Mouse (Mus musculus): ENCODE results near the gene Gm9573. TPM values are rescaled to one million over a fixed set of nuclear protein-coding genes. Genes with fewer than 3 reads are reported as not detected.

Gm9573 gene
- total and polyA plus RNA-seq, 2 experiments from 2014 or later, result not detected

GRCm38 (mm10) chr17:35667334-35668065 is 41.1 kb upstream of the Gm9573 start, which contains the start of gene Vars2:
Gene Vars2, minus strand, starts transcription at chr17:35667592.
- peak; percentile 91 for ATAC-seq (ENCODE audit: low FRiP score)
- under 1% methylated on average over 61 of the region's 61 CpGs for WGBS
- no peak for TF ChIP-seq CTCF (IDR thresholded peaks at IDR 0.05)

GRCm38 (mm10) chr17:35666851-35667256 is 40.4 kb upstream of the Gm9573 start:
- Histone ChIP-seq H3K27me3 (ENCODE audit: insufficient read depth, low read length) (no peaks in the 10 kb centered on the region), H3K9ac (replicated peaks; ENCODE audit: low read length, poor library complexity, severe bottlenecking) (peak overlapping the region; percentile 58), H3K27ac (ENCODE audit: low read depth, low read length) (peak overlapping the region; percentile 80), H3K4me2 (ENCODE audit: low read depth, low read length, poor library complexity, severe bottlenecking) (peak overlapping the region; percentile 79), H3K4me1 (ENCODE audit: insufficient read depth, low read length) (0 out of 2 replicates have a peak, but pooled peaks cover 4% of the 10 kb centered on the region), H3K9me3 (ENCODE audit: low read length) (no peaks in the 10 kb centered on the region), H3K36me3 (ENCODE audit: insufficient read depth, low read length) (peaks cover 23% of the 10 kb centered on the region), H3K4me3 (ENCODE audit: low read depth, low read length) (peak overlapping the region; percentile 51)
- peak; percentile 47 for DNase-seq (ENCODE audit: low spot score)
- peak; percentile 64 for ATAC-seq (ENCODE audit: low FRiP score)
- 3% methylated on average over 13 of the region's 13 CpGs for WGBS
- TF ChIP-seq CTCF (IDR thresholded peaks at IDR 0.05), result peak; percentile 7

More at GRCm38 (mm10) chr17:35667334-35668065, 41.1 kb upstream of the Gm9573 start, which contains the start of gene Vars2:
- Histone ChIP-seq H3K36me3 (ENCODE audit: insufficient read depth, low read length) (peaks cover 22% of the 10 kb centered on the region), H3K27ac (ENCODE audit: low read depth, low read length) (peak within 1 kb of the TSS; percentile 80), H3K27me3 (ENCODE audit: insufficient read depth, low read length) (no peaks in the 10 kb centered on the region), H3K4me3 (ENCODE audit: low read depth, low read length) (peak within 1 kb of the TSS; percentile 51), H3K4me2 (ENCODE audit: low read depth, low read length, poor library complexity, severe bottlenecking) (peak within 1 kb of the TSS; percentile 79), H3K4me1 (ENCODE audit: insufficient read depth, low read length) (0 out of 2 replicates have a peak, but pooled peaks cover 4% of the 10 kb centered on the region), H3K9me3 (ENCODE audit: low read length) (no peaks in the 10 kb centered on the region), H3K9ac (replicated peaks; ENCODE audit: low read length, poor library complexity, severe bottlenecking) (peak within 1 kb of the TSS; percentile 58)
- DNase-seq (ENCODE audit: low spot score), result peak; percentile 96

DNA sequence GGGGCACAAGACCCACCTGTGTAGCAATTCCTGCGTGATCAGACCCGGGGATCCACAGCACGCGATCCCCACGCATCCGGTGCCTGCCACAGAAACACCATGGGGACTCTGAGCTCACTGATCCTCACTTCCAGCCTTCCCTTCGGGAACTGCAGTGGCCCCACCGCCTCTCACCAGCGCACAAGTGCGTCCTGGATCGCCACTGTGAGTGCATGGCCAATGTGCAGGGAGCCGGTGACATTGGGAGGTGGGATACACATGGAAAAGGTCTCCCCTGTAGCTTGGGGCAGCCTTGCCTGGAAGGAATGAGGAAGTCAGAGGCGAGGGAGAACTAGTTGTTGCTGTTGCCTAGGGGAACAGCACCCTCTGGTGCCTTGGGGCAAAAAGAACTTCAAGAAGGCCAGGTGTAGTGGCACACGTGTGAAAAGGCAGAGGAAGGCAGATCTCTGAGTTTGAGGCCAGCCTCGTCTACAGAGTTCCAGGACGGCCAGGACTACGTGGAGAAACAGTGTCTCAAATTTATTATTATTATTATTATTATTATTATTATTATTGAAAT is 39.6 kb upstream of the Gm9573 start:
- Histone ChIP-seq H3K4me1 (ENCODE audit: insufficient read depth, low read length) (0 out of 2 replicates have a peak, but pooled peaks cover 4% of the 10 kb centered on the region), H3K9me3 (ENCODE audit: low read length) (no peaks in the 10 kb centered on the region), H3K4me2 (ENCODE audit: low read depth, low read length, poor library complexity, severe bottlenecking) (no peak overlapping the region), H3K27me3 (ENCODE audit: insufficient read depth, low read length) (no peaks in the 10 kb centered on the region), H3K9ac (replicated peaks; ENCODE audit: low read length, poor library complexity, severe bottlenecking) (no peak overlapping the region), H3K4me3 (ENCODE audit: low read depth, low read length) (no peak overlapping the region), H3K36me3 (ENCODE audit: insufficient read depth, low read length) (peaks cover 30% of the 10 kb centered on the region), H3K27ac (ENCODE audit: low read depth, low read length) (no peak overlapping the region)
- DNase-seq (ENCODE audit: low spot score) (no peak), ATAC-seq (ENCODE audit: low FRiP score) (no peak)
- peak; percentile 56 for TF ChIP-seq CTCF (IDR thresholded peaks at IDR 0.05)
- 80% methylated on average over 17 of the region's 17 CpGs for WGBS

- no peak for TF ChIP-seq CTCF (IDR thresholded peaks at IDR 0.05)
- 87% methylated on average over 2 of the region's 2 CpGs for WGBS
- H3K36me3 ChIP-seq (ENCODE audit: insufficient read depth, low read length), result peaks cover 30% of the 10 kb centered on the region
- H3K4me1 ChIP-seq (ENCODE audit: insufficient read depth, low read length), result no peaks in the 10 kb centered on the region
- no peak overlapping the region for H3K4me2 ChIP-seq (ENCODE audit: low read depth, low read length, poor library complexity, severe bottlenecking)
- no peaks in the 10 kb centered on the region for H3K9me3 ChIP-seq (ENCODE audit: low read length)
- DNase-seq (ENCODE audit: low spot score), result no peak
- no peak for ATAC-seq (ENCODE audit: low FRiP score)
- H3K27ac ChIP-seq (ENCODE audit: low read depth, low read length), result no peak overlapping the region
- no peaks in the 10 kb centered on the region for H3K27me3 ChIP-seq (ENCODE audit: insufficient read depth, low read length)
- no peak overlapping the region for H3K9ac ChIP-seq (replicated peaks; ENCODE audit: low read length, poor library complexity, severe bottlenecking)
- no peak overlapping the region for H3K4me3 ChIP-seq (ENCODE audit: low read depth, low read length)
Observed at GRCm38 (mm10) chr17:35653086-35653485, 26.6 kb upstream of the Gm9573 start.

DNA sequence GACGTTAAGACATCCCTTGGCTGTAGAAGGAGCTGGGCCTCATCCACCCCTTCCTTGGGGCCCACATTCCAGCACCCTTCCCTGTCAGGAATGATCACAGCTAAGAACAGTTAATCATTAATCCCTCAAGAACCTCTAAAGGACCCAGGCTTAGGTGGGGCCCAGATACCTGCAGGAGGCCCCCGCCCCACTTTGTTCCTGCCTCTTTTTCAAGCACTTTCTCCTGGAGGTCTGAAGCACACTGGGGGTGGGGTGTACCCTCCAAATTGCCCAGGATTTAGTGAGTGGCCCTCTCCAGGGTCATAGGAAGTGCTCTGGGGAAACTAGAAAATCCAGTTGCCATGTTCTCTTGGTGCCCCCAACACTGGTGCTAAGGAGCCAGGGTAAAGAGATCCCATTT is 23.0 kb upstream of the Gm9573 start:
- no peak for ATAC-seq (ENCODE audit: low FRiP score)

More for the DNA sequence above, 23.0 kb upstream of the Gm9573 start:
- Histone ChIP-seq H3K27me3 (ENCODE audit: insufficient read depth, low read length) (no peaks in the 10 kb centered on the region), H3K4me1 (ENCODE audit: insufficient read depth, low read length) (no peaks in the 10 kb centered on the region), H3K9ac (replicated peaks; ENCODE audit: low read length, poor library complexity, severe bottlenecking) (no peak overlapping the region), H3K9me3 (ENCODE audit: low read length) (no peaks in the 10 kb centered on the region), H3K27ac (ENCODE audit: low read depth, low read length) (no peak overlapping the region), H3K36me3 (ENCODE audit: insufficient read depth, low read length) (no peaks in the 10 kb centered on the region), H3K4me3 (ENCODE audit: low read depth, low read length) (no peak overlapping the region), H3K4me2 (ENCODE audit: low read depth, low read length, poor library complexity, severe bottlenecking) (no peak overlapping the region)
- 77% methylated on average over 2 of the region's 2 CpGs for WGBS
- TF ChIP-seq CTCF (IDR thresholded peaks at IDR 0.05), result no peak
- no peak for DNase-seq (ENCODE audit: low spot score)
